Mouse (Mus musculus): ENCODE data around the gene Ntm.

DNA sequence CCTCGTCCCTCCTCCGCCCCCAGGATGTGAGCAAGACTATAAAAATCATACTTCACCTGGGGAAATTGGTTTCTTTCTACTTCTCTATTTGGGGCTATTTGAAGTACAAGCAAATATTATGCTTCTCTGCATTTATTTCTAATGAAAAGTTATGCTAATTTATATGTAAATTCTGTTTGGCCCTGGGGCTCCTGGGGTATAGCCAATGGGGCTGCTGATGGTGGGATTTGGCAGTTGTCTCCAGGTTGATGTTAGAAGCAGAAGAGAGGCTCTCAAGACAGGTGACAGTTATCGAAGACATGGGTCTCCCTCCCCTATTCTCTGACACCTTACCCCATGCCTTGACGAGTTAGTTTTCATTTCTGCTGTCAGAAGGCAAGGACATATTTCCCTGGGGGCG lies 2.2 kb downstream of the Ntm start:
- TF ChIP-seq CEBPB (IDR thresholded peaks at IDR 0.05; ENCODE audit: insufficient read depth, poor library complexity, severe bottlenecking) (no peak), POLR2A (IDR thresholded peaks at IDR 0.05; ENCODE audit: insufficient read length, low read depth) (no peak), USF1 (IDR thresholded peaks at IDR 0.05; ENCODE audit: low read depth) (no peak)
